In the genomic region with DNA sequence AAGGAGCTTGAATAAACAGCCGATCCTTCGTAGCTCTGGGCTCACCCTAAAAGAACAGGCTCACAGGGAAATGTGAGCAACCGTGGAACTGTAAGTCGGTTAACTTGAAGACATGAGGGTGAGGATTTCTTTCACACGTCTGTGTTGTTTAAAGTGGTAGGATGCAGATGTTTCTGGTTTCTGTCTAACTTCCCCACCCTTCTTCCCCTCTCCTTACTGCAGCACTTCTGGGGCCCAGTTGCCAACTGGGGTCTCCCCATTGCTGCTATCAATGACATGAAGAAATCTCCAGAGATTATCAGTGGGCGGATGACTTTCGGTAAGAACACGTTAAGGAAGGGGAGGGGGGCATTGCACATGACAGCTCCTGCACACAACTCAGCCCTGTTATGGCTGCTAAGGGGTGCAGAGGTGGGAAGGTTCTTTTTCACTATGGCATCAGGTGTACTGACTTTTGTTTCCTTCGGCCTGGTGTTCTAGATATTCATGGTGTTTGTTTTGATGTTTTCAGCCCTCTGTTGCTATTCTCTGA, we compare ENCODE assay signal across 29 mouse cellular contexts. TPM values are rescaled to one million over a fixed set of nuclear protein-coding genes. Genes with fewer than 3 reads are reported as not detected.
"Had no signal": no experiment of that assay in that cellular context is flagged by ENCODE, and none has a peak within 500 bp of the region (broad histone marks: within the 10 kb centered on the region; RNA-seq: fewer than 3 reads in every experiment).

No protein-coding gene starts in this region.

- ATAC-seq: hindbrain, postnatal 0 days; intestine, embryonic 16.5 days had no signal

- H3K4me1 ChIP-seq: heart, embryonic 10.5 days; heart, embryonic 12.5 days; hindbrain, embryonic 10.5 days; hindbrain, embryonic 13.5 days; hindbrain, embryonic 15.5 days; kidney, embryonic 15.5 days; limb, embryonic 10.5 days; limb, embryonic 12.5 days; liver, embryonic 13.5 days had no signal

- DNase-seq: gastrocnemius, postnatal 14 days; gastrocnemius, postnatal 36 days; heart, postnatal 10 days; heart, postnatal 4 days; kidney, adult 11 months; kidney, adult 2 months; kidney, adult 9 months; kidney, postnatal 14 days; kidney, postnatal 36 days; layer of hippocampus, adult 9-11 months; layer of hippocampus, postnatal 36 days; liver; liver, embryonic 13.5 days had no signal

- H3K27me3 ChIP-seq: heart, embryonic 12.5 days; hindbrain, embryonic 13.5 days; hindbrain, embryonic 15.5 days; kidney, embryonic 15.5 days; limb, embryonic 12.5 days; liver, embryonic 13.5 days had no signal

- H3K9me3 ChIP-seq: heart, embryonic 10.5 days; heart, embryonic 12.5 days; hindbrain, embryonic 10.5 days; hindbrain, embryonic 13.5 days; hindbrain, embryonic 15.5 days; kidney, embryonic 15.5 days; limb, embryonic 10.5 days; limb, embryonic 12.5 days; liver, embryonic 13.5 days had no signal

- H3K27ac ChIP-seq: heart, embryonic 10.5 days; hindbrain, embryonic 10.5 days; hindbrain, embryonic 13.5 days; hindbrain, embryonic 15.5 days; hindbrain, postnatal 0 days; kidney, embryonic 15.5 days; kidney, postnatal 0 days; left cerebral cortex, adult 2 months; limb, embryonic 10.5 days; limb, embryonic 12.5 days; liver, embryonic 13.5 days had no signal

- H3K9ac ChIP-seq: heart, embryonic 12.5 days; hindbrain, embryonic 13.5 days; hindbrain, embryonic 15.5 days; kidney, embryonic 15.5 days; limb, embryonic 12.5 days; liver, embryonic 13.5 days had no signal

- H3K36me3 ChIP-seq: heart, embryonic 10.5 days; limb, embryonic 10.5 days had no signal

- H3K4me3 ChIP-seq: heart, embryonic 10.5 days; heart, embryonic 12.5 days; hindbrain, embryonic 10.5 days; hindbrain, embryonic 13.5 days; hindbrain, embryonic 15.5 days; kidney, embryonic 15.5 days; left cerebral cortex, adult 2 months; limb, embryonic 10.5 days; limb, embryonic 12.5 days; liver, embryonic 13.5 days had no signal

- H3K4me2 ChIP-seq: heart, embryonic 12.5 days; hindbrain, embryonic 13.5 days; hindbrain, embryonic 15.5 days; kidney, embryonic 15.5 days; limb, embryonic 12.5 days; liver, embryonic 11.5 days; liver, embryonic 13.5 days had no signal

RNA-seq across cellular contexts. Expression of a gene that starts 40.9 kb away (rescaled TPM):
- total RNA-seq: gastrocnemius, adult 18-20 months had no signal
- polyA plus RNA-seq: heart, embryonic 14.5 days had no signal

RNA-seq across cellular contexts. Expression of a gene that starts 59.4 kb away (rescaled TPM):
- total RNA-seq: gastrocnemius, adult 18-20 months; gastrocnemius, adult 8-10 months; gastrocnemius, postnatal 14 days; gastrocnemius, postnatal 36 days had no signal
